Mouse (Mus musculus) layer of hippocampus, adult 2 months (tissue): ENCODE data around the gene Syne3. TPM values are rescaled to one million over a fixed set of nuclear protein-coding genes. Genes with fewer than 3 reads are reported as not detected.

Source experiments
- DNase-seq, 2 experiments: peaks; one replicate each; pipeline ENCODE4 v3.0.0; 2022; ENCODE audit warnings: low spot score in 2 of 2
- H3K27ac ChIP-seq: fragments of 200-600 bp; 2 replicates; pipeline ENCODE4 v1.8.1; 2022
- H3K4me3 ChIP-seq: fragments of 200-600 bp; 2 replicates; pipeline ENCODE4 v1.8.1; 2022; ENCODE audit warnings: mild to moderate bottlenecking
- CTCF ChIP-seq: fragments of 200-600 bp; conservative IDR thresholded peaks from 2 replicates; pipeline ENCODE4 v1.8.1; 2022; ENCODE audit warnings: antibody characterized with exemption, mild to moderate bottlenecking, moderate library complexity
- total RNA-seq, 2 experiments: library from RNA; stranded (reverse); gene quantifications; 2 replicates each; pipeline ENCODE4 v1.2.3; 2021

Syne3 gene
- total RNA-seq, 2 experiments from 2014 or later, result 1.7 to 1.8 TPM

GRCm38 (mm10) chr12:104987936-104988335 lies 21.7 kb downstream of the Syne3 start:
- no peak overlapping the region for H3K4me3 ChIP-seq
- DNase-seq, result no peak
- TF ChIP-seq CTCF, result no peak
- no peak overlapping the region for H3K27ac ChIP-seq

GRCm38 (mm10) chr12:104986781-104987180 lies 22.8 kb downstream of the Syne3 start:
- H3K27ac ChIP-seq, result no peak overlapping the region
- no peak for TF ChIP-seq CTCF
- no peak for DNase-seq
- H3K4me3 ChIP-seq, result no peak overlapping the region

- H3K27ac ChIP-seq, result no peak overlapping the region
- DNase-seq, result no peak
- H3K4me3 ChIP-seq, result no peak overlapping the region
- TF ChIP-seq CTCF, result no peak
Observed at GRCm38 (mm10) chr12:104986001-104986400, 23.6 kb downstream of the Syne3 start.

GRCm38 (mm10) chr12:104985088-104985487 lies 24.5 kb downstream of the Syne3 start:
- Histone ChIP-seq H3K4me3 (no peak overlapping the region), H3K27ac (no peak overlapping the region)
- DNase-seq, result no peak
- peak; percentile 63 for TF ChIP-seq CTCF

GRCm38 (mm10) chr12:104983476-104983875 lies 26.1 kb downstream of the Syne3 start:
- H3K4me3 ChIP-seq, result no peak overlapping the region
- TF ChIP-seq CTCF, result no peak
- no peak for DNase-seq
- H3K27ac ChIP-seq, result no peak overlapping the region

GRCm38 (mm10) chr12:104978943-104979723 lies 30.5 kb downstream of the Syne3 start:
- no peak for TF ChIP-seq CTCF
- no peak overlapping the region for H3K4me3 ChIP-seq
- DNase-seq, result no peak
- 0 out of 2 replicates have a peak overlapping the region, but pooled peaks have one; percentile 14 for H3K27ac ChIP-seq

GRCm38 (mm10) chr12:104978420-104978819 lies 31.2 kb downstream of the Syne3 start:
- DNase-seq, result peak in 1 of 2 experiments; percentile 17
- H3K4me3 ChIP-seq, result no peak overlapping the region
- no peak for TF ChIP-seq CTCF
- H3K27ac ChIP-seq, result 0 out of 2 replicates have a peak overlapping the region, but pooled peaks have one; percentile 14

GRCm38 (mm10) chr12:104976903-104977302 lies 32.7 kb downstream of the Syne3 start:
- DNase-seq, result no peak
- no peak for TF ChIP-seq CTCF
- Histone ChIP-seq H3K27ac (no peak overlapping the region), H3K4me3 (no peak overlapping the region)

GRCm38 (mm10) chr12:104976331-104976817 lies 33.2 kb downstream of the Syne3 start:
- no peak for TF ChIP-seq CTCF
- DNase-seq, result no peak

GRCm38 (mm10) chr12:104972860-104973259 lies 36.7 kb downstream of the Syne3 start:
- no peak for DNase-seq
- no peak overlapping the region for H3K27ac ChIP-seq
- no peak overlapping the region for H3K4me3 ChIP-seq
- TF ChIP-seq CTCF, result no peak

More at GRCm38 (mm10) chr12:104976331-104976817, 33.2 kb downstream of the Syne3 start:
- Histone ChIP-seq H3K27ac (no peak overlapping the region), H3K4me3 (no peak overlapping the region)

- no peak for DNase-seq
- Histone ChIP-seq H3K4me3 (no peak overlapping the region), H3K27ac (no peak overlapping the region)
- TF ChIP-seq CTCF, result no peak
Observed at GRCm38 (mm10) chr12:104969618-104970017, 40.0 kb downstream of the Syne3 start.

- TF ChIP-seq CTCF, result no peak
- Histone ChIP-seq H3K4me3 (no peak overlapping the region), H3K27ac (no peak overlapping the region)
- DNase-seq, result no peak
Observed at GRCm38 (mm10) chr12:104969177-104969576, 40.4 kb downstream of the Syne3 start.

- no peak overlapping the region for H3K4me3 ChIP-seq
- DNase-seq, result peak; percentile 35 to 42
- TF ChIP-seq CTCF, result no peak
- no peak overlapping the region for H3K27ac ChIP-seq
Observed at GRCm38 (mm10) chr12:104964953-104965911, 44.4 kb downstream of the Syne3 start.
